Mouse (Mus musculus): ENCODE results near the gene Eefsec. TPM values are rescaled to one million over a fixed set of nuclear protein-coding genes. Genes with fewer than 3 reads are reported as not detected.

Gene Eefsec
- total RNA-seq, 2 experiments from 2014 or later = 21.8 to 23.3 TPM

GRCm38 (mm10) chr6:88319735-88320134 lies 126.6 kb downstream of the Eefsec start:
- DNase-seq (ENCODE audit: extremely low spot score in 1 of 2, low spot score in 2 of 2) = no peak
- Histone ChIP-seq H3K4me3 (no peak overlapping the region), H3K27ac (no peak overlapping the region)
- TF ChIP-seq CTCF (IDR thresholded peaks at IDR 0.05) = no peak
- intact Hi-C loops (cut with DNase I) = no loop called here

- no peak for DNase-seq (ENCODE audit: extremely low spot score in 1 of 2, low spot score in 2 of 2)
- intact Hi-C loops (cut with DNase I) = no loop called here
Measured at GRCm38 (mm10) chr6:88315295-88315694, 131.0 kb downstream of the Eefsec start.

GRCm38 (mm10) chr6:88313937-88314336 lies 132.4 kb downstream of the Eefsec start:
- intact Hi-C loops (cut with DNase I) = no loop called here
- H3K27ac ChIP-seq = no peak overlapping the region
- TF ChIP-seq CTCF (IDR thresholded peaks at IDR 0.05) = no peak
- no peak overlapping the region for H3K4me3 ChIP-seq
- no peak for DNase-seq (ENCODE audit: extremely low spot score in 1 of 2, low spot score in 2 of 2)

More at GRCm38 (mm10) chr6:88315295-88315694, 131.0 kb downstream of the Eefsec start:
- Histone ChIP-seq H3K4me3 (no peak overlapping the region), H3K27ac (no peak overlapping the region)
- TF ChIP-seq CTCF (IDR thresholded peaks at IDR 0.05) = no peak

- no peak for TF ChIP-seq CTCF (IDR thresholded peaks at IDR 0.05)
- intact Hi-C loops (cut with DNase I) = no loop called here
- H3K27ac ChIP-seq = no peak overlapping the region
- DNase-seq (ENCODE audit: extremely low spot score in 1 of 2, low spot score in 2 of 2) = no peak
- no peak overlapping the region for H3K4me3 ChIP-seq
Measured at GRCm38 (mm10) chr6:88311593-88311992, 134.7 kb downstream of the Eefsec start.

GRCm38 (mm10) chr6:88306100-88306746 lies 140.1 kb downstream of the Eefsec start:
- H3K27ac ChIP-seq = no peak overlapping the region
- no peak for DNase-seq (ENCODE audit: extremely low spot score in 1 of 2, low spot score in 2 of 2)
- no peak for TF ChIP-seq CTCF (IDR thresholded peaks at IDR 0.05)
- intact Hi-C loops (cut with DNase I) = no loop called here
- H3K4me3 ChIP-seq = no peak overlapping the region

GRCm38 (mm10) chr6:88301234-88301633 lies 145.1 kb downstream of the Eefsec start:
- H3K4me3 ChIP-seq = no peak overlapping the region
- intact Hi-C loops (cut with DNase I) = no loop called here
- TF ChIP-seq CTCF (IDR thresholded peaks at IDR 0.05) = no peak
- no peak overlapping the region for H3K27ac ChIP-seq
- DNase-seq (ENCODE audit: extremely low spot score in 1 of 2, low spot score in 2 of 2) = no peak

GRCm38 (mm10) chr6:88299491-88299890 lies 146.8 kb downstream of the Eefsec start:
- TF ChIP-seq CTCF (IDR thresholded peaks at IDR 0.05) = no peak
- no peak overlapping the region for H3K4me3 ChIP-seq
- DNase-seq (ENCODE audit: extremely low spot score in 1 of 2, low spot score in 2 of 2) = no peak
- no peak overlapping the region for H3K27ac ChIP-seq
- intact Hi-C loops (cut with DNase I) = no loop called here

GRCm38 (mm10) chr6:88292274-88292909 lies 153.9 kb downstream of the Eefsec start:
- no peak for DNase-seq (ENCODE audit: extremely low spot score in 1 of 2, low spot score in 2 of 2)
- no peak overlapping the region for H3K27ac ChIP-seq
- H3K4me3 ChIP-seq = no peak overlapping the region
- intact Hi-C loops (cut with DNase I) = no loop called here
- no peak for TF ChIP-seq CTCF (IDR thresholded peaks at IDR 0.05)

GRCm38 (mm10) chr6:88290129-88290766 lies 156.1 kb downstream of the Eefsec start:
- H3K4me3 ChIP-seq = no peak overlapping the region
- DNase-seq (ENCODE audit: extremely low spot score in 1 of 2, low spot score in 2 of 2) = peak; percentile 25 to 43
- H3K27ac ChIP-seq = no peak overlapping the region
- intact Hi-C loops (cut with DNase I) = no loop called here
- no peak for TF ChIP-seq CTCF (IDR thresholded peaks at IDR 0.05)

GRCm38 (mm10) chr6:88278141-88278540 lies 168.2 kb downstream of the Eefsec start:
- intact Hi-C loops (cut with DNase I) = no loop called here
- DNase-seq (ENCODE audit: extremely low spot score in 1 of 2, low spot score in 2 of 2) = no peak
- TF ChIP-seq CTCF (IDR thresholded peaks at IDR 0.05) = no peak
- H3K27ac ChIP-seq = no peak overlapping the region
- H3K4me3 ChIP-seq = no peak overlapping the region

GRCm38 (mm10) chr6:88277242-88277641 lies 169.1 kb downstream of the Eefsec start:
- TF ChIP-seq CTCF (IDR thresholded peaks at IDR 0.05) = no peak
- no peak for DNase-seq (ENCODE audit: extremely low spot score in 1 of 2, low spot score in 2 of 2)
- intact Hi-C loops (cut with DNase I) = no loop called here
- Histone ChIP-seq H3K27ac (no peak overlapping the region), H3K4me3 (no peak overlapping the region)

GRCm38 (mm10) chr6:88276221-88276620 lies 170.1 kb downstream of the Eefsec start:
- DNase-seq (ENCODE audit: extremely low spot score in 1 of 2, low spot score in 2 of 2) = peak; percentile 21 to 25
- TF ChIP-seq CTCF (IDR thresholded peaks at IDR 0.05) = no peak
- intact Hi-C loops (cut with DNase I) = no loop called here

More at GRCm38 (mm10) chr6:88276221-88276620, 170.1 kb downstream of the Eefsec start:
- peak overlapping the region; percentile 67 for H3K27ac ChIP-seq
- H3K4me3 ChIP-seq = no peak overlapping the region
